Mouse (Mus musculus): ENCODE results near the gene Rnase2a.
"Not testable (repeated sequence)": the region's sequence is repeated elsewhere in the genome, so short reads cannot be mapped to it uniquely, and the experiment has no call there.

GRCm38 (mm10) chr14:51229657-51230056 lies 26.3 kb downstream of the Rnase2a start:
- TF ChIP-seq CTCF (IDR thresholded peaks at IDR 0.05; ENCODE audit: low read depth); EP300 (optimal IDR thresholded peaks at IDR 0.05): not testable (repeated sequence)
